Mouse (Mus musculus): Measurements from ENCODE around the gene L3mbtl1. TPM values are rescaled to one million over a fixed set of nuclear protein-coding genes. Genes with fewer than 3 reads are reported as not detected.

The L3mbtl1 gene
- polyA plus RNA-seq, 1 experiment from 2014 or later, result 0.09 TPM

DNA sequence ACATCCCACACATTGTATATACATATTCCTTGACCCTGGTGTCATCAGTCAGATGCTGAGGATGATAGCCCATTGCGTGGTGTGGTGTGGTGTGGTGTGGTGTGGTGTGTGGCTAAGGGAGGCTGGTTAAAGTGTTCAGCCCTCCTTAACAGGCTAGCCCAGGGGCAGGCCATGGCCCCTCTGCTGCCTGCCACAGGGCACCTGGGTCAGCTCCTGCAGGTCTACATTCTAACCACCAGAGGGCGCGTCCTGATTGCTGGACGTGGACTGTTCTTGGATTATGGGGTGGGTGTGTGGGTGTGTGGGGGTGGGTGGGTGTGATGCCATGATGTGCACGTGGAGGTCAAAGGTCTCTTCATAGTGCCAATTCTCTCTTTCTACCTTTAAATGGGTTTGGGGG, 25.1 kb downstream of the L3mbtl1 start:
- Histone ChIP-seq H3K27me3 (ENCODE audit: insufficient read depth, low read length) (no peaks in the 10 kb centered on the region), H3K9ac (replicated peaks; ENCODE audit: low read length) (no peak overlapping the region), H3K4me1 (ENCODE audit: insufficient read depth, low read length) (no peaks in the 10 kb centered on the region), H3K4me2 (replicated peaks; ENCODE audit: low read depth, low read length) (no peak overlapping the region), H3K27ac (ENCODE audit: low read length) (no peak overlapping the region), H3K9me3 (ENCODE audit: low read length) (no peaks in the 10 kb centered on the region), H3K4me3 (ENCODE audit: low read length) (no peak overlapping the region), H3K36me3 (ENCODE audit: insufficient read depth, low read length) (no peaks in the 10 kb centered on the region)
- WGBS, result 6% methylated on average over 5 of the region's 5 CpGs
- ATAC-seq (ENCODE audit: low FRiP score, low TSS enrichment), result peak; percentile 83

DNA sequence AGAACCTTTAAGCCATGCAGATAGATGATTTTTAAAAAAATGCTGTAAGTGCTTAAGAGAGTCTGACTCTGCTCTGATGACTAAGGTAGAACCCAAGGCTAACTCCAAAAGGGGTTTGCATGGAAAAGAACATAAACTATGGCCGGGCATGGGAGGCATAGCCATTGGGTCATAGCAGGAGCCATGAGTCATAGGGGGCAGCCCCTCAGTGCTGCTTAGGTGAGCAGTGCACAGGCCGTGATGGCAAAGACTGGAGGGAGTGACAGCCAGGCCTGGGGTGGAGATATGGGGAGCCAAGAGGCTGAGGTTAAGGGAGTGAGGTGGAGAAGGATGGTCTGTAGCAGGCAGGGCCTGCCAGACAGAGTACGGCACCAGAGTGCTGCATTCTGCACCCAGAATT, 25.8 kb downstream of the L3mbtl1 start:
- H3K36me3 ChIP-seq (ENCODE audit: insufficient read depth, low read length), result no peaks in the 10 kb centered on the region
- no peak overlapping the region for H3K4me2 ChIP-seq (replicated peaks; ENCODE audit: low read depth, low read length)
- no peak overlapping the region for H3K27ac ChIP-seq (ENCODE audit: low read length)
- 77% methylated on average over 3 of the region's 3 CpGs for WGBS
- no peak overlapping the region for H3K9ac ChIP-seq (replicated peaks; ENCODE audit: low read length)
- H3K27me3 ChIP-seq (ENCODE audit: insufficient read depth, low read length), result no peaks in the 10 kb centered on the region
- H3K9me3 ChIP-seq (ENCODE audit: low read length), result no peaks in the 10 kb centered on the region
- peaks cover 6% of the 10 kb centered on the region for H3K4me1 ChIP-seq (ENCODE audit: insufficient read depth, low read length)
- H3K4me3 ChIP-seq (ENCODE audit: low read length), result no peak overlapping the region
- ATAC-seq (ENCODE audit: low FRiP score, low TSS enrichment), result no peak

DNA sequence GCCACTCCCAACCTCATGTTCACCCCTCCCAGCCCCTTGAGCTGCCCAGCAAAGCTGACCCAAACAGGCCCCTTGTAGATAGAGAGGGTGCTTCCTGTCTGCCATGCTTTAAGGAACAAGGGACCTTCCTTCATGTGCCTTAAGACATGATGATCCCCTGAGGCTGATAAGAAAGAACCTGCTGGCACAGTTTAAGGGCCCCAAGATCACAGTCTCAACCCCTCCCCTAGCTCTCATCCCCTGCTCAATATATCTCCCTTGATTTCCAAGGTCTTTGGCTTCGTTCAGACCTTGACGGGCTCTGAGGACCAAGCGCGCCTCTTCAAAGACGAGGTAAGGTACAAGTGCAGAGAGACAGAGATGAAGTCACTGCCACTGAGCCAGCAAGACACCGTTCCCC, 27.6 kb downstream of the L3mbtl1 start:
- no peak overlapping the region for H3K4me2 ChIP-seq (replicated peaks; ENCODE audit: low read depth, low read length)
- no peaks in the 10 kb centered on the region for H3K27me3 ChIP-seq (ENCODE audit: insufficient read depth, low read length)
- 83% methylated on average over 6 of the region's 6 CpGs for WGBS

DNA sequence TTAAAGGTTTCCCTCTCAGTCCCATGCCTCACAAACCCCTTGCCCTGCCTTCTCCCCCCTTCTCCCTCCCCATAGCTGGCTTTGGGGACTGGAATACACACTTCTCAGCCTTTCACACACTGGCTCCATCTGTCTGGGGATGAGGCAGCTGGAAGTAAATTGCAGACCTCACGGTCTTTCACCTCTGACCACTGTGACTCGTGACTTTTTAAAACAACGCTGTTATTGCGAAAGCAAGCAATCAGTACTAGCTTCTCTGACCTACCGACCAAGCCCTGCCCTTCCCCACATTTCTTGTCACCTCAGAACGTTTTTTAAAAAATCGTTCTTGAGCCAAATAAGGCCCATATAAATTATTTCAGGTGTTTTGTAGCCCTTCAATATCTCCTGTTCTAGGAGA, 29.5 kb downstream of the L3mbtl1 start:
- no peaks in the 10 kb centered on the region for H3K36me3 ChIP-seq (ENCODE audit: insufficient read depth, low read length)
- no peak overlapping the region for H3K4me3 ChIP-seq (ENCODE audit: low read length)
- WGBS, result 34% methylated on average over 7 of the region's 7 CpGs
- ATAC-seq (ENCODE audit: low FRiP score, low TSS enrichment), result no peak
- H3K4me2 ChIP-seq (replicated peaks; ENCODE audit: low read depth, low read length), result no peak overlapping the region
- no peak overlapping the region for H3K9ac ChIP-seq (replicated peaks; ENCODE audit: low read length)
- peaks cover 6% of the 10 kb centered on the region for H3K4me1 ChIP-seq (ENCODE audit: insufficient read depth, low read length)
- H3K9me3 ChIP-seq (ENCODE audit: low read length), result no peaks in the 10 kb centered on the region
- no peak overlapping the region for H3K27ac ChIP-seq (ENCODE audit: low read length)
- H3K27me3 ChIP-seq (ENCODE audit: insufficient read depth, low read length), result no peaks in the 10 kb centered on the region

More for the DNA sequence above, 27.6 kb downstream of the L3mbtl1 start:
- ATAC-seq (ENCODE audit: low FRiP score, low TSS enrichment), result no peak
- no peaks in the 10 kb centered on the region for H3K9me3 ChIP-seq (ENCODE audit: low read length)
- H3K4me1 ChIP-seq (ENCODE audit: insufficient read depth, low read length), result peaks cover 6% of the 10 kb centered on the region
- no peak overlapping the region for H3K27ac ChIP-seq (ENCODE audit: low read length)
- no peak overlapping the region for H3K9ac ChIP-seq (replicated peaks; ENCODE audit: low read length)
- H3K4me3 ChIP-seq (ENCODE audit: low read length), result no peak overlapping the region
- no peaks in the 10 kb centered on the region for H3K36me3 ChIP-seq (ENCODE audit: insufficient read depth, low read length)

DNA sequence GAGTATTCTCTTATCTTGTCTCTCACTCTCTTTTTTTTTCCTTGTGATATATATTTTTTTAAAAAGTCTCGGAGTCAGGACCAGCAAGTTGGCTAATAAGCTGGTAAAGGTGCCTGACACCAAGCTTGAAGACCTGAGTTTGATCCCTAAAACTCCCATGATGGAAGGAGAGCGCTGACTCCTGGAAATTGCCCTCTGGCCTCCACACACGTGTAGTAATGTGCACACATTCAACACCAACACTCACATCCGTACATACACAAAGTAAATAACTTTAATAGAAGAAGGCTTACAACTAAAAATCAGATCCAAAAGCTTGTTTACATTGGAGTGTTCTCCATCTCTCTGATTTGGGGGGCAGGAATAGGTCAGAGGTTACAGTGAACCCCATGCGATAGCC, 29.9 kb downstream of the L3mbtl1 start:
- no peak overlapping the region for H3K9ac ChIP-seq (replicated peaks; ENCODE audit: low read length)
- H3K4me2 ChIP-seq (replicated peaks; ENCODE audit: low read depth, low read length), result no peak overlapping the region
- no peak overlapping the region for H3K4me3 ChIP-seq (ENCODE audit: low read length)
- no peaks in the 10 kb centered on the region for H3K9me3 ChIP-seq (ENCODE audit: low read length)
- WGBS, result 55% methylated on average over 5 of the region's 5 CpGs
- no peaks in the 10 kb centered on the region for H3K36me3 ChIP-seq (ENCODE audit: insufficient read depth, low read length)
- ATAC-seq (ENCODE audit: low FRiP score, low TSS enrichment), result no peak
- peaks cover 6% of the 10 kb centered on the region for H3K4me1 ChIP-seq (ENCODE audit: insufficient read depth, low read length)
- no peak overlapping the region for H3K27ac ChIP-seq (ENCODE audit: low read length)
- no peaks in the 10 kb centered on the region for H3K27me3 ChIP-seq (ENCODE audit: insufficient read depth, low read length)

DNA sequence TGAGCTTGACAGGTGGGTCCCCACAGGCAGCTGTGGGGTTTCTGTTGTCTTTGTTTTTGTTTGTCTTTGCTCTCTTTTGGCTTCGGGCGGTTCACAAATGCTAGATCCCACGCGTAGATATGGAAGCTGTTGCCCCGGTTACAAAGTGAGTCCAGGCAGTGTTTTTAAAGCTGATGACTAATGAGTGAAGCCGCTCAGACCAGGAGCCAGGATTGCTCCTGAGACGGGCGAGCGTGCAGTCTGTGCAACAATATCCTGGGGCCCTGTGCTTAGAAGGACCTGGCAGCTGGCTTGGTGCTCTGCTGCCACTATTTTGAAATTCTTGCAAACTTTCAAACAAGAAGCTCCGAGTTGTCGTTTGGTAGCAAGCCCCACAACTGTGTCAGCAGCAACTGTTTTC, 30.4 kb downstream of the L3mbtl1 start:
- H3K4me2 ChIP-seq (replicated peaks; ENCODE audit: low read depth, low read length), result no peak overlapping the region
- WGBS, result 19% methylated on average over 11 of the region's 11 CpGs
- H3K36me3 ChIP-seq (ENCODE audit: insufficient read depth, low read length), result no peaks in the 10 kb centered on the region
- no peak overlapping the region for H3K4me3 ChIP-seq (ENCODE audit: low read length)
- no peak overlapping the region for H3K9ac ChIP-seq (replicated peaks; ENCODE audit: low read length)
- no peak overlapping the region for H3K27ac ChIP-seq (ENCODE audit: low read length)
- no peaks in the 10 kb centered on the region for H3K27me3 ChIP-seq (ENCODE audit: insufficient read depth, low read length)
- H3K4me1 ChIP-seq (ENCODE audit: insufficient read depth, low read length), result peaks cover 6% of the 10 kb centered on the region
- H3K9me3 ChIP-seq (ENCODE audit: low read length), result no peaks in the 10 kb centered on the region
- no peak for ATAC-seq (ENCODE audit: low FRiP score, low TSS enrichment)

DNA sequence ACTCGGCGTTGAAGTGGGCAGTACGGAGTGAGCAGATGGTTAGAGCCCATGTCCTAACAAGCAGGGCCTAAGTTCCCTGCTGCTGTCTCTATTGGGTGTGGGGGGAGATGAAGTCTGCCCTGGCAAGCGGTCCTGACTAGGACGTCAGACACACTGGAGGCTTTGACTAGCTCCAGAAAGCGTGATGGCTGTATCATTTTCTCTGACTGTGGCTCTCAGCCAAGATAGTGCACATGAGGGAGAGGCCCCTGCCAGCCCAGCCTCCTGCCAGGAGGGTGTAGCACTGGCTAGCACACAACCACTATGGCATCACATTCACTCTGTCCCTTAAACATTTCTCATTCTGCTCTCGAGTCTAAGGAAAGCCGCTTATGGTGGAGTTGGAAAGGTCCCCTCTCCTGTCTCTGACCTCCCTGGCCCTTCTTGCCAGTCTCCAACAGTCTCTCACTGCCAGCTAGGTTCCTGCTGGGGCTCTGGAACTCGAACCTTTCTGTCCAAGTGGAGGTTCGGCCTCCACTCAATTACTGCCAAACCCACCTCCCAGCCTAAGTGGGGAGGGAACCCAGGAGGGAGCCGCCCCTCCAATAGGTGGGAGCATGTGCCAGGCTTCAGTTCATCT, 32.0 kb downstream of the L3mbtl1 start:
- H3K27me3 ChIP-seq (ENCODE audit: insufficient read depth, low read length), result no peaks in the 10 kb centered on the region
- H3K9me3 ChIP-seq (ENCODE audit: low read length), result no peaks in the 10 kb centered on the region
- no peak overlapping the region for H3K27ac ChIP-seq (ENCODE audit: low read length)
- H3K4me1 ChIP-seq (ENCODE audit: insufficient read depth, low read length), result peaks cover 6% of the 10 kb centered on the region
- no peak for ATAC-seq (ENCODE audit: low FRiP score, low TSS enrichment)
- no peak overlapping the region for H3K4me3 ChIP-seq (ENCODE audit: low read length)
- H3K9ac ChIP-seq (replicated peaks; ENCODE audit: low read length), result no peak overlapping the region
- no peaks in the 10 kb centered on the region for H3K36me3 ChIP-seq (ENCODE audit: insufficient read depth, low read length)
- H3K4me2 ChIP-seq (replicated peaks; ENCODE audit: low read depth, low read length), result no peak overlapping the region
- 82% methylated on average over 11 of the region's 11 CpGs for WGBS

DNA sequence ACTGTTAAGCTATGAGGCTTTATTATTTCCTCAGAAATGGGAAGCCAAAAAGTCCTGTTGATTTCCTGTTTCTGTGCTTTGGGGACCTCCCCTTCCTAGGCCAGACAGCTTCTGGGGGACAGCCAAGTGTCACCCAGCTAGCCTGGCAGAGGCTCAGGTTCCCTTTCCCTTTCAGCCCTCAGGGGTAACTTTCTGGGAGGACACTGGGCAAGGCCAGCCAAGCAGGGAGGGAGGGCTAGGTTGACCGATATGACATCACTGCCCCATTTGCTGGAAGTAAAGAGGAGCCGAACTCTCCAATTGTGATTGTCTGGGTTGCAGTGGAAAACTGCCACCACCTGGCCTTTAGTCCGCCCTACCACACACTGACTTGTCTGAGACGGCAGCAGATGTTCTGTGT, 32.7 kb downstream of the L3mbtl1 start:
- Histone ChIP-seq H3K4me1 (ENCODE audit: insufficient read depth, low read length) (peaks cover 6% of the 10 kb centered on the region), H3K9ac (replicated peaks; ENCODE audit: low read length) (no peak overlapping the region), H3K4me2 (replicated peaks; ENCODE audit: low read depth, low read length) (no peak overlapping the region), H3K4me3 (ENCODE audit: low read length) (no peak overlapping the region), H3K36me3 (ENCODE audit: insufficient read depth, low read length) (no peaks in the 10 kb centered on the region), H3K27ac (ENCODE audit: low read length) (no peak overlapping the region), H3K9me3 (ENCODE audit: low read length) (no peaks in the 10 kb centered on the region), H3K27me3 (ENCODE audit: insufficient read depth, low read length) (no peaks in the 10 kb centered on the region)
- no peak for ATAC-seq (ENCODE audit: low FRiP score, low TSS enrichment)
- 65% methylated on average over 4 of the region's 4 CpGs for WGBS

DNA sequence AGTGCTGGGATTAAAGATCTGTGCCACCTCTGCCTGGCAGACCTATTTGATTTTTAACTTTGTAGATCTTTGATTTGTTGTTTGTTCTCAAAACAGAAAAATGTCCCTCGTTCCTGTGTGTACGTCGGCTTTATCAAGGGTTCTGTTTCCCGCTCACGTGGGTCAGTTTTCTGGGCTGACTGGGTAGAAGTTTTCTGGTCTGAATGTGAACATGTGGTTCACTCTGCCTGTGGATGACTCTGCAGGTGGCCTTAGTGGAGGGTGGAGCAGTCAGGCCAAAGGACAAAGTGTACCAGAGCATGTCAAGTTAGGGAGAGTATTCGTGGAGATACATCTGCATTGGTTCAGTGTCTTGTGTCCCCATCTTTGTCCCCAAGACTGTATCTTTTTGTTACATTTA, 41.1 kb downstream of the L3mbtl1 start:
- H3K4me2 ChIP-seq (replicated peaks; ENCODE audit: low read depth, low read length), result no peak overlapping the region
- 76% methylated on average over 6 of the region's 6 CpGs for WGBS
- no peaks in the 10 kb centered on the region for H3K36me3 ChIP-seq (ENCODE audit: insufficient read depth, low read length)
- no peak overlapping the region for H3K27ac ChIP-seq (ENCODE audit: low read length)
- H3K9ac ChIP-seq (replicated peaks; ENCODE audit: low read length), result no peak overlapping the region
- ATAC-seq (ENCODE audit: low FRiP score, low TSS enrichment), result no peak
- H3K4me1 ChIP-seq (ENCODE audit: insufficient read depth, low read length), result peaks cover 10% of the 10 kb centered on the region
- no peaks in the 10 kb centered on the region for H3K27me3 ChIP-seq (ENCODE audit: insufficient read depth, low read length)
- no peak overlapping the region for H3K4me3 ChIP-seq (ENCODE audit: low read length)
- no peaks in the 10 kb centered on the region; the same call in 1 of the 2 replicates for H3K9me3 ChIP-seq (ENCODE audit: low read length)

DNA sequence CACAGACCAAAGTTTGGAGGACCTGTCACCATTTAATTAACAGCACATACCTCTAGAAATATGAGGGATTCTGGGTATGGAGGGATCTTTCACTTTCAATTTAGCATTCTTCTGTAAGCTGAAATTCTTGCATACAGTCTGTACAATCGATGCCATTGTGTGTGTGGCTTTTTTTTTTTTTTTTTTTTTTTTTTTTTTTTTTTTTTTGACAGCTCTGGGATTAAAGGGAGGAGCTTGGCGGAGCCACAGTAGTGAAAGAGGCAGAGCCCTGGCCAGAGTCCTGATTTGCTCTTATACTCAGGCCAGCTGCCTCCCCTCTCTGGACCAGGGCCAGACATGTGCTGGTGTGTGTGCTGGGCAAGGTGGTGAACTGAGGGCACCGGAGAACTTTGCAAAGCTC, 42.7 kb downstream of the L3mbtl1 start:
- Histone ChIP-seq H3K36me3 (ENCODE audit: insufficient read depth, low read length) (no peaks in the 10 kb centered on the region), H3K4me2 (replicated peaks; ENCODE audit: low read depth, low read length) (no peak overlapping the region), H3K9ac (replicated peaks; ENCODE audit: low read length) (no peak overlapping the region), H3K4me3 (ENCODE audit: low read length) (no peak overlapping the region), H3K27me3 (ENCODE audit: insufficient read depth, low read length) (no peaks in the 10 kb centered on the region), H3K9me3 (ENCODE audit: low read length) (no peaks in the 10 kb centered on the region; the same call in 1 of the 2 replicates), H3K27ac (ENCODE audit: low read length) (no peak overlapping the region), H3K4me1 (ENCODE audit: insufficient read depth, low read length) (peaks cover 10% of the 10 kb centered on the region)
- 44% methylated on average over 3 of the region's 3 CpGs for WGBS
- peak; percentile 64; the same call in 1 of the 2 replicates for ATAC-seq (ENCODE audit: low FRiP score, low TSS enrichment)
